Mouse (Mus musculus): ENCODE measurements around the gene Tmem108.

Gene Tmem108

DNA sequence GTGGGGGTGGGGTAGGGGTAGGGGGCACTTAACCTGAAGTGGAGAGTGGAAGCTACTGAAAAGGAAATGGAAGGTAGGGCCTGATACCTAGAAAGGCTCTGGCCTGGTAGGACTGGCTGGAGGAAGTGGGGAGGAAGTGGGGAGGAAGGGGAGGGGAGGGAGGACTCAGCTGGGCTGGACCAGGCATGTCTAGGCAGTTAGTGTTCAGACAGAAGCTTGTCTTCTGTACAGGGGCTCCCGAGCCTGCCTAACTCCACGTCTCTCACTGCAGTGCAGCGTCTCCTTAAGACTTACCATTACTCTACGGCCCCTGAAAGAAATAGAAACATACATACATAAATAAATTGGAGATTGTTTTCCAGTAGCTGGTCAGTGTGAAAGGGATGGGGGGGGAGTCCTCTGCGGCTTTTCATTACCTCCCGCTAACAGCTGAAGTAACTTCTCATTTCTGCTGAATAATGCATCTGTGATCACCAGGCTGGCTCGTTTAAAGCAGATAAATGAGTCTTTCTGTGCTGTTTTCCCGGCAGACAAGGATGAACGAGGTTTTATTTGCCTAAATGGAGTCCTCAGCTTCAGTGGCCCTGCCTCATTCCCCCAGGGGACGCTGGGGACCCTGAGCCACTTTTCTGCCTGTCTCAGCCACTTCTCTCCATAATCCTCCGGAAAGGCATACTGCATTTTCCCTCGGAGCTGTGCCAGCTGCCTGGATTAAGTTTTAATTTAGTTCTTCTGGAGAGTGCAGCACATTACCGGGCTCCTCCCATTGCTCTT is 287.5 kb downstream of the Tmem108 start:
- no peak for ATAC-seq (ENCODE audit: insufficient number of reproducible peaks, low FRiP score, low TSS enrichment)

DNA sequence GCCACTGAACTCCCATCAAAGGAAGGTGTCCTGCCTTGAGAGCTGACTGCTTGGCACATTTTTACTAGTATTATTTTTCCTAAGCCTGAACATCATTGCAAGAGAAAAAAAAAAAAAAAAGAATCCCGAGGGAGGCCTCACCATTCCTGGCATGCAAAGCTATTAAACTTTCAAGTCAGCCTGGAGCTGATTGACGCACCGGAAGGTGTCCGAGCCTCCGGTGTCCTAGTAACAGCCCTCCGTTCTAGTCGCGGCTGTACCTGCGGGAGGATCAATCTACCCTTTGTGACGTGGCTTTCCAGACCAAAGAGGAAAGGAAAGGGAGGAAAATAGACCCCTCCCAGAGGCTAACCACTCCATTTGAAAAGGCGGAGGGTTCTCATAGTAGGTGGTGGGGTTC is 289.9 kb downstream of the Tmem108 start:
- no peak for ATAC-seq (ENCODE audit: insufficient number of reproducible peaks, low FRiP score, low TSS enrichment)

DNA sequence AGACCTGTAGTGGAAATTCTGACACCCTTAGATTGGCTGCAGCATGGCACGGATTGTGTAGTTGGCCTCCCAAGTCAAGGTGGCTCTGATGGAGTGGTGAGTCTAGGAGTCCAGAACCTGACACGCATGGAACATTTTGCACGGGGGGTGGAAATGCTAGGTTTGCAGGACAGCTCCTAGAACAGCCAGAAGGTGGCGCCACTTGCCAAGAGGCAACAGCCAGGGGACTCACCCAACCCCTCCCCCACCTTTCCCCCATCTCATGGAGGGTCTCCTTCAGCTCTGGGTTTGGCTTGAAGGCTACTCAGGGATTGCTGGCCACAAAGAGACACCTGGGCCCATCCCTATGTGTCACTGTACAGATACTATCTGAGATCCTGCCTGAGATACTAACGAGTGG is 292.1 kb downstream of the Tmem108 start:
- no peak for ATAC-seq (ENCODE audit: insufficient number of reproducible peaks, low FRiP score, low TSS enrichment)

DNA sequence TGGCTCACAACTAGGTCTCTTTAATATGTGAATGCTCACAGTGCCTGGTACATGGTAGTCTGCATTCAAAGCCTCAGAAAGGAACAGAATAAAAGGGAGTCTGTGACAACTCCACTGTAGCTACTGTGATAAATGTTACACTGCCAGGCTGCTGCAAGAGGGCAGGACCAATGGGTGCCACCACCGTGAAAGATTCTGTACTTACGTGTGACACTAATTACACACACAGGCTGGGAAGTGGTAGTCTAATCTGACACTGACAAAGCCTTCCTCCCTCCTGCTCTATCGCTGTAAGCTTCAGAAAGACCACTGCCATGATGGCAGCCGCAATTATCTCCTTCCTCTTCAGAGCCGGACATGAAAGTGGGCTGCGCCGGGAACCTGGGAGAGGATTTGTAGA is 292.7 kb downstream of the Tmem108 start:
- no peak for ATAC-seq (ENCODE audit: insufficient number of reproducible peaks, low FRiP score, low TSS enrichment)

DNA sequence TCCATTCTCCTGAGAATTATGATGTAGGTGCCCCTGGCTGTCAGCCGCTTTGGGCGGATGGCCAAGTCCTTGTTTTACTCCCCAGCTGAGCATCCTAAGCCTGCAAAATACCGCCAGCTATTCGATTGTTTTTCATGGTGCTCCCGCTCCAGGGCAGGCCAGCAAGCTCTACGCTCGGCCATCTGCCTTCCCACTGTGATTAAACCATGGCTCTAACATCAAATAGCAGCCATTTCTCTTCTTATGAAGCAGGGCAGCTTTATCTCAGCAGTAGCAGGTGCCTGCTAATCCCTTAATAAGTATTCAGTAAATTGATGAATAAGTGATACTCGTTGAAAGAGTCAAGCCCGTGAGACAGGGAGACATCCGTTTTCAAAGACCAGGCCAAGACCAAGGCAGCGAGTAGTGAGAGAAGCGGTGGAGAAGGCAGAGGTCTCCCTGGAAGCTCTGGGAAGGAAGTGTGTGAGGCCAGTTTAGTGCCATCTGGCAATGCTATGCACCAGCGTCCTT is 295.9 kb downstream of the Tmem108 start:
- ATAC-seq (ENCODE audit: insufficient number of reproducible peaks, low FRiP score, low TSS enrichment): peak; percentile 36; the same call in 1 of the 2 replicates

DNA sequence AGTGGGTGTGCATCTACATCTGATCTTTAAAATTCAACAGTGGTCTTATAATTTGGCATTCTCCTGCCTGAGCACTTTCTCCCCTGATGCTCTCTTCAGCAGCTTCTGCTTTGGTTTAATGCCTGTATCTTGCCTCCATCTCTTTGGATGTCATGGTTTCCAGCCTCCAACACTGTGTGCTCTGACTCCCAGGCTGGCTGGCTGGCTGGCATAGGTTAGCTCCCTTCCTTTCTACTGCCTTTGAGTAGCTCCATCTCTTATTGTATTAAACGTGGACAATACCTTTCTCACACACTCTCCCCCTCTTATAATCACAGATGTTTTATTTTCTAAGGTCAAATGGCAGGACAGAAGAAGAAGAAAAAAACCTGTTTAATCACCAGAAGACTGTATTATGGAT is 296.3 kb downstream of the Tmem108 start:
- ATAC-seq (ENCODE audit: insufficient number of reproducible peaks, low FRiP score, low TSS enrichment): no peak

DNA sequence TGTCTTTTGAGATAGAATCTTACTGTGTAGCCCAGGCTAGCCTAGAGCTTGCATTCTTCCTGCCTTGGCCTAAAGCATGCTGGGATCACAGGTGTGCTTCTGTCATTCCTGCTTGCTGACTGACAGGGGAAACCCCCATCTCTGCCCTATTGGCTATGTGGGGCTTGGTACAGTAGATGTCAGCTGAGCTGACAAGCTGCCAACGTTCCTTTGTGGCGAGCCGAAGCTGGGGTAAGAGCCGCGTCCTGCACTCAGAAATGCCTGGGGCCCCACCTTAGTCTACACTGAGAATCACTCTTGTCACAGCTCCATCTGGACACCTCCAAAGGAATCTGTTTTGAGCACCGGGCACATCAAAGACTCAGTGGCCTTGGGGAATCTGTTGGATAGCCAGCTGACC is 297.8 kb downstream of the Tmem108 start:
- ATAC-seq (ENCODE audit: insufficient number of reproducible peaks, low FRiP score, low TSS enrichment): no peak

DNA sequence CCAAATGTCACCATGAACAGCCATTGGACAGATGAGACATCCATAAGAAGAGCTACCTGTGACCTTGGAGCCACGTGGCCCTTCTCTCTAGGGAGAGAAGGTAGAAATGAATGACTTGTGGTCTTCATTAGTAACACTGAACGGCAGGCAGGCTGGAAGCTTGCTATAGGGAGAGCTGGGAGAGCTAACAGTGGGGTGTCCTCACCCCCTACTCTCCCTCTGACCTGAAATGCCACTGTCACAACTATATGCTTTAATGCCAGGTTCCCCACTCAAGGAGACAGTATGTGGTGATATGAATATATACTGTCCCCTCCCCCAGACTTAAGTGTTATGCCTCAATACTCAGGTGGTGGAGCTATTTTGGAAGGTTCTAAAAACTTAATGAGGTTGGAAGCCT is 301.8 kb downstream of the Tmem108 start:
- no peak for ATAC-seq (ENCODE audit: insufficient number of reproducible peaks, low FRiP score, low TSS enrichment)

DNA sequence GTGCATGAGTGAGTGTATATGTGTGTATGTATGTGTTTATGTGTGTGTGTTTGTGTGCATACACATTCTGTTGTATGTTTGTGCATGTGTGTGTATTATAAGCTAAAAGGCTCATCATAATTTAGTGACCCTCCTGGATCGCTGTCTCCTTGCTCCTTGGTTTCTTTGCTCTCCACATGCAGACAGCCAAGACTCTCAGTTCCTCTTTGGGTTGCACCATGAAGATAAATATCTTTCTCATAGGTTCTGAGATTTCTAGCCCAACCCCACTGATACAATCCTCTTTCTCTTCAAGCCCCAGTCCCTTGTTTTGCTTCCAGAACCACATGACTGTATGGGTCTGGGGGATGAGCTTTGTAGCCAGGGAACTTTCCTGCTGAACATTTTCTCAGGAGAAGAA is 302.3 kb downstream of the Tmem108 start:
- no peak for ATAC-seq (ENCODE audit: insufficient number of reproducible peaks, low FRiP score, low TSS enrichment)

DNA sequence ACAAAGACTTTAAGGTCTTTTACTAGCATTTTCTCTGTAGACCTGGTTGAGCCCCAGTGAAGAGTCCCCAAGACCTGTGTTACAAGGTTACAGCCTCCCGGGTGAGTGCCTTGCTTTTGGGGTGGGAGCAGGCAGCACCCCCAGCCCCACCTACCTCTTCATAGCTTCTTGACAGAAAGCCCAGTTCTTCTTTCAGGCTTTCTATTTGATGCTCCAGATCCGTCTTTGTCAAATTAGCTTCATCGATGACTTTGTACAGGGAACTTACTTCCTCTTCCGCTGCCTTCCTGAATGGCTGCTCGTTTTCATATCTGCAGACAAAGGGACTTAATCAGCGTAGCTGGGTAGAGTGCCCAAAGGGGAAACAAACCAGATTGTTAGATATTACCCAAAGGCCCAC is 312.0 kb downstream of the Tmem108 start:
- no peak for ATAC-seq (ENCODE audit: insufficient number of reproducible peaks, low FRiP score, low TSS enrichment)

DNA sequence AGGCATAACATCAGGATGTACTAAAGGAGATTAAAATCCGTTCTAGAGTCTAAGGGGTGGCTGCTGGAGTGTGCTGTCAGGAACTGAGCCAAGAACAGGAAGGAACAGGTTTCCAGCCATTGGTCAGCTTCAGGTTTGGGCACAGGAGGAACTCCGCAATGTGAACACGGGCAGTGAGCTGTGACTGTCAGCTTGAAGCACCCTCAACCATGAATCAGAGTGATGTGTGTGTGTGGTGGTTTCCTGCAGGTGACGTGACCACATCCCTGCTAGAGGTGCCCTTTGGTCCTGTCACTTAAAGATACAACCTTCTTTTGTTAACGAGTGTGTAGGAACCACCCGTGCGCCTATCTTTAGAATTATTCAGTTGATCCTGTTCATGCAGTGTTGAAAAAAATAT is 312.5 kb downstream of the Tmem108 start:
- ATAC-seq (ENCODE audit: insufficient number of reproducible peaks, low FRiP score, low TSS enrichment): no peak

DNA sequence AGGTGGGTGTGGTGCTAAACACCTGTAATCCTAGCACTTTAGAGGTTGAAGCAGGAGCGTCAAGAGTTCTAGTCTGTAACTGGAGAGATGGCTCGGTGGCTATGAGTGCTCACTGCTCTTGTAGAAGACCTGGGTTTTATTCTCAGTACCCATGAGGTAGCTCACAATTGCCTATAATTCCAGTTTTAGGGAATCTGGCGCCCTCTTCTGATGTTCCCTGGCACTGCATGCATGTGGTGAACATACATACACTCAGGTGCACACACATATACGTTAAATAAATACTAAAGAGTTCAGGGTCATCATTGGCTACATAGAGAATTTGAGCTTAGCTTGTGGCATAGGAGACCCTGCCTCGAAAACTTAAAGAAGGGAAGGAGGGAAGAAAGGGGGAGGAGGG is 317.0 kb downstream of the Tmem108 start:
- ATAC-seq (ENCODE audit: insufficient number of reproducible peaks, low FRiP score, low TSS enrichment): no peak

DNA sequence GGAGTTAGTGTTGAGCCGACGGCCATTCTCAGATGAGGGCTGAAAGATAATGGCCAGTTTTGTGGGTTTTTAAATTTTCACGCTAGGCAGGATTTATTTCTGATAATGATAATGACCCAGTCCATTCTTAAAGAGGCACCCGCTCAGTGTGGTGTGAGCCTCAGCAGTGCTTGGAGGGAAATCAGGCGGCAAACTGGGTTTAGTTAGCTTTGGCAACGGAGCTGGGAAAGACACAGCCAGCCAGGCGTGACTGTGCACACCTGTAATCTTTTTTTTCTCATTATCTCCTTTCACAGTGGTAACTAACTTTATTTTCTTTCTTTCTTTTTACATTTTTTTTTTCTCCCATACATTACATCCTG is 317.8 kb downstream of the Tmem108 start:
- ATAC-seq (ENCODE audit: insufficient number of reproducible peaks, low FRiP score, low TSS enrichment): no peak

DNA sequence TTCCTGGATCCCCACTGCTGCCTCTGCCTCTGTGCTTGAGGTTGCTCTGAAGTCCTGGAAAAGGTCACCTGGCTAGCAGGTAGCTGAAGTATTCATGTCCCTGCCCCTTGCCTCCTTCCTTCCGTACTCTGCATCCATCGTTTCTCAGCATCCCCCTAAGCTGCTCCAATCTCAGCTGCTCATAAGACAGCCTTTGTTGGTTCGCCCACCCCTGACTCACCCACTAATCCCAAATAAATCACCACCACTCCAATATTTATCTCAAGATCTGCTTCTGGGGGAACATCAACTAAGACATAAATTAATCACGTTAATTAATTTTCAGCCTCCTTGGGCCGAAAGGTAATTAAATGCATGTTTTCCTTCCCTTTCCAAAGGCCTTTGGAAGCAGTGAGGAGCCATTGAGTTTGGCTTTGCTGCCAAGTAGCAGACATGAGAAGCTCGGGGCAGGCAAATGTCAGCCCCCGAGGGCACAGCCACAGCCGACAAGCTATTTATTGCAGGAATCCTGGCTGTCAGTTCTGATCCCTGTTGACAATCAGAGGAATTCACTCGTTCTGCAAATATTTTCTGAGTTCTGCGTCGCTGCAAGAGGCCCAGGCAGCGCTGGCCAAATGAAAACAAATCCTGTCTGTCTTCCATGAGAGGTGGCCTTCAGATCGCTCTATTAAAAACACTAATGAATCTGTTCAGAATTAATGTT is 318.4 kb downstream of the Tmem108 start:
- no peak for ATAC-seq (ENCODE audit: insufficient number of reproducible peaks, low FRiP score, low TSS enrichment)

DNA sequence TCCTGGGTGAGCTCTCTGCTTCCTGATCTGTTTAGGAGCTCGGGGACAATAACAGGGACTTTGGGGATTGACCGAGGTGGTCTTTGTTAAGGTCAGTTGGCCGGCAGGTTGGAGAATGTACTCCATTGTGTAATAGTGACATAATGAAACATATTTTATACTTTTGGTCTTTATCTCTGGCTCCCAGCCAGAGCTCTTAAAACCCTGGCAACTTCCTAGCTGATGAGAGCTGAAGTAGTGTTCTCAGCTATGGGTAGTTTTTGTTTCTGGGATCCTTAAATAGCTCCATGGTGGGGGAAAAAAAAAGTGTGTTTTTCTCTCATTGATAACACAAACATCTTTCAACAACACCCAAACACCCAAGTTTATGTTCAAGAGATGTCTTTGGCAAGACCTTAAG is 321.0 kb downstream of the Tmem108 start:
- ATAC-seq (ENCODE audit: insufficient number of reproducible peaks, low FRiP score, low TSS enrichment): no peak

DNA sequence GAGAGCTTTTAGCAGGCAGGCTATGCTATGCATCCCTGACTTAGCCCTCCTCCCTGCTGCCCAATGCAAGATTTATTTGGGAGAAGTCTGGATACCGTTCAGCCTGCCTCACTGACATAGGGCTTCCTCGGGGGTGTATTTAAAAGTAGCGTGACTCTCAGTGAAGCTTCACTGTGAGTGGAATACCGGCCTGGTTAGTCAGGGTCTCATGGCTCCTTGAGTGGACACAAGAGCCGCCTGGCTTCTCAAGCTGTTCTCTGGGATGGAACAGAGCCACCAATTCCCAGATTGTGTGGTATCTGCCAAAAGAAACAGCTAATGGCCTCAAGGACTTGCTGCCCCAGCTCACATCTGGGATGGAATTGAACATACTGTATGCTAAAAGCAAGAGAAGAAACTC is 324.5 kb downstream of the Tmem108 start:
- no peak for ATAC-seq (ENCODE audit: insufficient number of reproducible peaks, low FRiP score, low TSS enrichment)

DNA sequence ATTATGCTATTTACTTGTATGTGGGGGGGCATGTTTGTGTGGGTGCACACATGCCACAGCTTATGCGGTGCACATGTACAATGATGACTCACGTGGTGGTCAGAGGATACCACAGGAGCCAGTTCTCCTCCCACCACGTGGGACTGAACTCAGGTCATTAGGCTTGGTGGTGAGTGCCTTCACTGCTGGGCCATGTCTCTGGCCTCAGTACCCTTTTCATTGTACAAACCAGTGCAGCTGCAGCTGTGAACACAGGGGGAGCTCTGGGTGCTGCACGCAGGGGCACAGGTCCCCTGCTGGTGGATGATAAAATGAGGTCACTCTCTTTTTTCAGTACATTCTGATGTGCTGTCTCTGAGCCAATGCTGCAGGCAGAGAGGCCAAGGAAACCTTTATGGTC is 327.5 kb downstream of the Tmem108 start:
- no peak for ATAC-seq (ENCODE audit: insufficient number of reproducible peaks, low FRiP score, low TSS enrichment)

All from cerebellum, adult (tissue).